Mouse (Mus musculus): ENCODE measurements around the gene Tspan8. TPM values are rescaled to one million over a fixed set of nuclear protein-coding genes. Genes with fewer than 3 reads are reported as not detected.
"Not testable (repeated sequence)": the region's sequence is repeated elsewhere in the genome, so short reads cannot be mapped to it uniquely, and the experiment has no call there.

The Tspan8 gene
- polyA plus RNA-seq, 1 experiment from 2014 or later = 2.2 TPM

DNA sequence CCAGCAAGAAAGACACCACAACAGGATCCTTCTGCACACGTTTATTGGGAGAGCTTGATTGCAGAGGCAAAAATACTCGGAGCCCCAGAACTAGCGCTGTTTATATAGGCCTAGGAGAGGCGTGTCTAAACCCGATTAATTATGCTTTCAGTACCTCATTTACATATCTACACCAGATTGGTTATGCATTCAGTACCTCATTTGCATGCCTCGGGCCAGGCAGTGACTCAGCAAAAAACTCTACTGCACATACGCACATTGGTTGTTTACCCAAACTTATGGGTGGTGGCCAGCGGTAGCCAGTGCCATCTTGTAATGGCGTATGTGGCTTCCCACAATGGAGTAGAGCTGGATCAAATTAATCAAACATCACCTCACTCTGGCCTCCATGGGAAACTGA is 13.6 kb upstream of the Tspan8 start:
- not testable (repeated sequence) for ATAC-seq (ENCODE audit: insufficient number of reproducible peaks, insufficient read depth, low FRiP score, low TSS enrichment); H3K9me3 ChIP-seq; H3K4me2 ChIP-seq (replicated peaks); H3K4me3 ChIP-seq; H3K36me3 ChIP-seq; H3K27ac ChIP-seq; H3K27me3 ChIP-seq; H3K4me1 ChIP-seq; H3K9ac ChIP-seq
- 94% methylated on average over 9 of the region's 9 CpGs for WGBS

DNA sequence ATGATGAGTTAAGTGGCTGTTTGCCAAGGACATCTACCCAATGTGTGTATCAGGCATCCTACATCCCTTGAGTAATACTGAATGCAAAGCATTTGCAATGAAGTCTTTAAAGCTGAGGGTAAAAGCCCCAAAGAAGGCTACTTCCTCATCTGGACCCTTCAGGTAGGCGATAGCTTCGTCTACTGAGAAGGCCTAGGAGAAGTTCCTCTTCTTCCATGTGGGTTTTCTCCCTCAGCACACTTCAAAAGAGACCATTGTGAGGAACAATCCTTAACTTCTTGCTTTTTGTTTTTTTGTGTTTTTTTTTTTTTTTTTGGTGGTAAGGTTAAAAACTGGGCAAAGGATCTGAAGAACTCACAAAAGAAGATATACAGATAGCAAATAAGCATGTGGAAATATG is 12.9 kb upstream of the Tspan8 start:
- no peak for ATAC-seq (ENCODE audit: insufficient number of reproducible peaks, insufficient read depth, low FRiP score, low TSS enrichment)

GRCm38 (mm10) chr10:115805987-115806386 is 10.6 kb upstream of the Tspan8 start:
- ATAC-seq (ENCODE audit: insufficient number of reproducible peaks, insufficient read depth, low FRiP score, low TSS enrichment) = no peak
- H3K9ac ChIP-seq = no peak overlapping the region
- 77% methylated on average over 5 of the region's 5 CpGs for WGBS
- no peak overlapping the region for H3K4me3 ChIP-seq
- no peaks in the 10 kb centered on the region for H3K36me3 ChIP-seq
- no peaks in the 10 kb centered on the region for H3K4me1 ChIP-seq
- no peaks in the 10 kb centered on the region for H3K27me3 ChIP-seq
- H3K4me2 ChIP-seq (replicated peaks) = no peak overlapping the region
- no peaks in the 10 kb centered on the region for H3K9me3 ChIP-seq
- H3K27ac ChIP-seq = no peak overlapping the region

More for the DNA sequence above, 12.9 kb upstream of the Tspan8 start:
- H3K4me3 ChIP-seq = no peak overlapping the region
- H3K9me3 ChIP-seq = no peaks in the 10 kb centered on the region
- no peak overlapping the region for H3K27ac ChIP-seq
- H3K27me3 ChIP-seq = no peaks in the 10 kb centered on the region
- no peaks in the 10 kb centered on the region for H3K4me1 ChIP-seq
- H3K4me2 ChIP-seq (replicated peaks) = no peak overlapping the region
- H3K9ac ChIP-seq = no peak overlapping the region
- 86% methylated on average over 2 of the region's 2 CpGs for WGBS
- no peaks in the 10 kb centered on the region for H3K36me3 ChIP-seq

DNA sequence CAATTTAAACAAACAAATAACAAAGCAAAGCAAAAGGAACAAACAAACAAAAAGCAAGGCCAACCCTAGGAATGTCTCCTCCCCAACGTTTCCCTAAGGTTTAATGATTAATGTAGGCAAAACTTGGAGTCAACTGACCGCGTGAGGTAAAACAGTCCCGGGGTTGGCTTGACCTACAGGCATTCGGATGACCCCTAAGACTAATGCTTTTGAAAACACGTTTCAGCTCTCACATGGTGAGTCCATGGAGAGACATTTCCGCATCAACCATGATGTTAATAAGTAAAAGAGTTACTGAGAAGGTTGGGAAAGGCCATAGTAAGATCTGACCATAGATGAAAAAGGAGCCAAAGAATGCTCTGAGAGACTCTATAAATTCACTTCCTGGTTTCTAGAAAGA is 7.5 kb upstream of the Tspan8 start:
- no peak overlapping the region for H3K4me3 ChIP-seq
- no peak overlapping the region for H3K27ac ChIP-seq
- no peaks in the 10 kb centered on the region for H3K4me1 ChIP-seq
- ATAC-seq (ENCODE audit: insufficient number of reproducible peaks, insufficient read depth, low FRiP score, low TSS enrichment) = no peak
- no peaks in the 10 kb centered on the region for H3K27me3 ChIP-seq
- no peak overlapping the region for H3K4me2 ChIP-seq (replicated peaks)
- WGBS = 74% methylated on average over 7 of the region's 7 CpGs
- no peaks in the 10 kb centered on the region for H3K9me3 ChIP-seq
- H3K9ac ChIP-seq = no peak overlapping the region
- H3K36me3 ChIP-seq = no peaks in the 10 kb centered on the region

- Histone ChIP-seq H3K27ac (no peak overlapping the region), H3K27me3 (no peaks in the 10 kb centered on the region), H3K4me1 (no peaks in the 10 kb centered on the region), H3K36me3 (no peaks in the 10 kb centered on the region), H3K4me2 (replicated peaks) (no peak overlapping the region), H3K4me3 (no peak overlapping the region), H3K9me3 (no peaks in the 10 kb centered on the region), H3K9ac (no peak overlapping the region)
- 24% methylated on average over 5 of the region's 5 CpGs for WGBS
- no peak for ATAC-seq (ENCODE audit: insufficient number of reproducible peaks, insufficient read depth, low FRiP score, low TSS enrichment)
Observed at GRCm38 (mm10) chr10:115811519-115811918, 5.1 kb upstream of the Tspan8 start.

GRCm38 (mm10) chr10:115814878-115815277 is 1.8 kb upstream of the Tspan8 start:
- Histone ChIP-seq H3K36me3 (no peaks in the 10 kb centered on the region), H3K27ac (no peak overlapping the region), H3K4me3 (no peak overlapping the region), H3K4me1 (no peaks in the 10 kb centered on the region), H3K9ac (no peak overlapping the region), H3K27me3 (no peaks in the 10 kb centered on the region), H3K4me2 (replicated peaks) (no peak overlapping the region), H3K9me3 (no peaks in the 10 kb centered on the region)
- ATAC-seq (ENCODE audit: insufficient number of reproducible peaks, insufficient read depth, low FRiP score, low TSS enrichment) = no peak
- WGBS = 90% methylated on average over 11 of the region's 11 CpGs

- Histone ChIP-seq H3K27me3 (no peaks in the 10 kb centered on the region), H3K4me1 (no peaks in the 10 kb centered on the region), H3K9me3 (no peaks in the 10 kb centered on the region), H3K9ac (no peak overlapping the region), H3K4me3 (no peak overlapping the region), H3K36me3 (no peaks in the 10 kb centered on the region), H3K27ac (no peak overlapping the region), H3K4me2 (replicated peaks) (no peak overlapping the region)
- 51% methylated on average over 13 of the region's 13 CpGs for WGBS
- ATAC-seq (ENCODE audit: insufficient number of reproducible peaks, insufficient read depth, low FRiP score, low TSS enrichment) = no peak
Observed at GRCm38 (mm10) chr10:115817056-115817724, 558 bp downstream of the Tspan8 start.

- H3K4me1 ChIP-seq = peaks cover 1% of the 10 kb centered on the region; the same call in 1 of the 2 replicates
- 93% methylated on average over 7 of the region's 7 CpGs for whole genome bisulfite sequencing
- H3K27me3 ChIP-seq = no peaks in the 10 kb centered on the region
- H3K27ac ChIP-seq = no peak overlapping the region
- H3K9ac ChIP-seq = no peak overlapping the region
- no peak overlapping the region for H3K4me2 ChIP-seq (replicated peaks)
- no peaks in the 10 kb centered on the region for H3K36me3 ChIP-seq
- H3K4me3 ChIP-seq = no peak overlapping the region
- H3K9me3 ChIP-seq = no peaks in the 10 kb centered on the region
- no peak for ATAC-seq (ENCODE audit: insufficient number of reproducible peaks, insufficient read depth, low FRiP score, low TSS enrichment)
Observed at GRCm38 (mm10) chr10:115825289-115825688, 8.7 kb downstream of the Tspan8 start.

GRCm38 (mm10) chr10:115828872-115829271 is 12.2 kb downstream of the Tspan8 start:
- Histone ChIP-seq H3K9me3 (no peaks in the 10 kb centered on the region), H3K4me3 (no peak overlapping the region), H3K36me3 (no peaks in the 10 kb centered on the region), H3K4me2 (replicated peaks) (no peak overlapping the region), H3K9ac (no peak overlapping the region), H3K4me1 (peaks cover 5% of the 10 kb centered on the region; the same call in 1 of the 2 replicates), H3K27me3 (no peaks in the 10 kb centered on the region), H3K27ac (no peak overlapping the region)
- 77% methylated on average over 5 of the region's 5 CpGs for WGBS
- no peak for ATAC-seq (ENCODE audit: insufficient number of reproducible peaks, insufficient read depth, low FRiP score, low TSS enrichment)

GRCm38 (mm10) chr10:115829696-115830095 is 13.1 kb downstream of the Tspan8 start:
- 76% methylated on average over 1 of the region's 1 CpGs for WGBS
- H3K9ac ChIP-seq = no peak overlapping the region
- no peak overlapping the region for H3K4me2 ChIP-seq (replicated peaks)
- H3K27me3 ChIP-seq = no peaks in the 10 kb centered on the region
- H3K9me3 ChIP-seq = no peaks in the 10 kb centered on the region
- H3K36me3 ChIP-seq = no peaks in the 10 kb centered on the region
- peaks cover 12% of the 10 kb centered on the region; the same call in 1 of the 2 replicates for H3K4me1 ChIP-seq
- H3K27ac ChIP-seq = no peak overlapping the region
- no peak for ATAC-seq (ENCODE audit: insufficient number of reproducible peaks, insufficient read depth, low FRiP score, low TSS enrichment)
- H3K4me3 ChIP-seq = no peak overlapping the region

DNA sequence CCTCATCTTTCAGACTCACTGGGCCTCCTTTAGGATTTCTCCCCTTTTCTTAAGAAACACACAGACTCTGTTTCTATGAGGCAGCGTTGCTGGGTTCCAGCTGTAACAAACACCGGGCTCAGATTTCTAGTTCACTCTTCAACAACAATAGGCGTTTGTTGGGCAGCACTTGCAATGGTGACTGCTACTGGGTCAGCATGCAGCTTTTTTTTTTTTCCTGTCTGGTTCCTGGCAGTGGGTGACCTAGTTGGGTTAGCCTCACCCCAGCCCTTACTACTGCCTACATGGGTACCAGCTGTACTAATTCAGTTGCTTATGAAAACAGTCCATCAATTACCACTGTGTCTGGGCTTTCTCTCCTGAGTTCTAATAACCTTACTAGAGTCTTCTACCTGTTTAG is 14.1 kb downstream of the Tspan8 start:
- Histone ChIP-seq H3K9me3 (no peaks in the 10 kb centered on the region), H3K4me1 (peaks cover 12% of the 10 kb centered on the region; the same call in 1 of the 2 replicates), H3K9ac (no peak overlapping the region), H3K36me3 (no peaks in the 10 kb centered on the region), H3K27ac (no peak overlapping the region), H3K4me3 (no peak overlapping the region), H3K27me3 (no peaks in the 10 kb centered on the region), H3K4me2 (replicated peaks) (no peak overlapping the region)
- WGBS = 12% methylated on average over 3 of the region's 3 CpGs
- no peak for ATAC-seq (ENCODE audit: insufficient number of reproducible peaks, insufficient read depth, low FRiP score, low TSS enrichment)

DNA sequence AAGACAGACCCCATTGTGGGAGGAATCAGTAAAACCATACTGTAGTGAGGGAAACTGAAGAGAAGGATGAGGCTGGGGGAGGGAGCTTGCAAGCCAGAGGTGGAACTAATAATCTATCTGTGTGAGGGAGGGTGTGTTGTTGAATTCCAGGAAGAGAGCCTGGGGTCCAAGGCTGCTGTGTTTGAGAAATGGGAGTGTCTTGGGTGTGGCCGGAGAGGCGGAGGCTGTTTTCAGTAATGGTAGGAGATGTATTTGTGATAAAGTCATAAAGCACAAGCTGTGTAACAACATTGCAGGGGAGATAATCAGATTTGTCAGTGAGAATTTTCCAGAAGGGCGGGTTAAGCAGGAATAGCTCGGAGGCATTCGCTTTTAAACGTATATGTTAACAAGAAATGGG is 17.4 kb downstream of the Tspan8 start:
- no peak overlapping the region for H3K27ac ChIP-seq
- no peak overlapping the region for H3K4me2 ChIP-seq (replicated peaks)
- no peaks in the 10 kb centered on the region for H3K9me3 ChIP-seq
- WGBS = 78% methylated on average over 6 of the region's 6 CpGs
- H3K4me3 ChIP-seq = no peak overlapping the region
- no peak for ATAC-seq (ENCODE audit: insufficient number of reproducible peaks, insufficient read depth, low FRiP score, low TSS enrichment)
- no peak overlapping the region for H3K9ac ChIP-seq
- H3K4me1 ChIP-seq = peaks cover 12% of the 10 kb centered on the region; the same call in 1 of the 2 replicates
- H3K36me3 ChIP-seq = no peaks in the 10 kb centered on the region
- H3K27me3 ChIP-seq = no peaks in the 10 kb centered on the region

Data from embryonic facial prominence, embryonic 12.5 days (tissue).